Mouse (Mus musculus): ENCODE data around the gene Olfr1289. TPM values are rescaled to one million over a fixed set of nuclear protein-coding genes. Genes with fewer than 3 reads are reported as not detected.

Gene Olfr1289
- total RNA-seq (2021) = not detected
- long read RNA-seq, experiment 1 = 0 reads
- long read RNA-seq, experiment 2 = 0 reads

- DNase-seq = no peak
- no peak for TF ChIP-seq CTCF (IDR thresholded peaks at IDR 0.05)
- intact Hi-C loops (cut with DNase I) = no loop called here
- Histone ChIP-seq H3K27ac (no peak within 1 kb of the TSS), H3K4me3 (no peak within 1 kb of the TSS)
Observed at GRCm38 (mm10) chr2:111480519-111480918, at the start of gene Olfr1289. Olfr1289 (plus strand) TSS chr2:111480819.

GRCm38 (mm10) chr2:111448842-111449241, 31.8 kb upstream of the Olfr1289 start, which contains the start of gene Olfr1287:
Olfr1287 (plus strand) TSS chr2:111449142.
- H3K27ac ChIP-seq = no peak within 1 kb of the TSS
- no peak for TF ChIP-seq CTCF (IDR thresholded peaks at IDR 0.05)
- no peak for DNase-seq
- no peak within 1 kb of the TSS for H3K4me3 ChIP-seq
- intact Hi-C loops (cut with DNase I) = no loop called here

GRCm38 (mm10) chr2:111473801-111474200, 6.8 kb upstream of the Olfr1289 start, which contains the start of gene Olfr1288:
Olfr1288 (plus strand) TSS chr2:111474101.
- Histone ChIP-seq H3K4me3 (no peak within 1 kb of the TSS), H3K27ac (no peak within 1 kb of the TSS)
- no peak for DNase-seq
- TF ChIP-seq CTCF (IDR thresholded peaks at IDR 0.05) = no peak
- intact Hi-C loops (cut with DNase I) = no loop called here

- no peak within 1 kb of the TSS for H3K4me3 ChIP-seq
- H3K27ac ChIP-seq = no peak within 1 kb of the TSS
- no peak for TF ChIP-seq CTCF (IDR thresholded peaks at IDR 0.05)
- intact Hi-C loops (cut with DNase I) = no loop called here
- DNase-seq = no peak
Observed at GRCm38 (mm10) chr2:111493729-111494128, 13.1 kb downstream of the Olfr1289 start, which contains the start of gene Olfr1290. Olfr1290 (minus strand) TSS chr2:111493829.

GRCm38 (mm10) chr2:111496880-111497279, 16.3 kb downstream of the Olfr1289 start, which contains the start of gene Olfr1291-ps1:
Olfr1291-ps1 (plus strand) TSS chr2:111497180.
- intact Hi-C loops (cut with DNase I) = no loop called here
- no peak within 1 kb of the TSS for H3K4me3 ChIP-seq
- TF ChIP-seq CTCF (IDR thresholded peaks at IDR 0.05) = no peak
- H3K27ac ChIP-seq = no peak within 1 kb of the TSS
- DNase-seq = no peak

GRCm38 (mm10) chr2:111517451-111517850, 36.8 kb downstream of the Olfr1289 start:
- DNase-seq = no peak
- no peak for TF ChIP-seq CTCF (IDR thresholded peaks at IDR 0.05)
- intact Hi-C loops (cut with DNase I) = no loop called here
- H3K4me3 ChIP-seq = no peak overlapping the region
- H3K27ac ChIP-seq = no peak overlapping the region

GRCm38 (mm10) chr2:111524903-111525302, 44.3 kb downstream of the Olfr1289 start, which contains the start of gene Olfr1293-ps:
Olfr1293-ps (plus strand) TSS chr2:111525203.
- DNase-seq = no peak
- TF ChIP-seq CTCF (IDR thresholded peaks at IDR 0.05) = no peak
- Histone ChIP-seq H3K4me3 (no peak within 1 kb of the TSS), H3K27ac (no peak within 1 kb of the TSS)
- intact Hi-C loops (cut with DNase I) = no loop called here

Other genes with a start within 250 kb of the Olfr1289 start
- not detected for gene Olfr1275, start 245.5 kb upstream of the Olfr1289 start, total RNA-seq (2021)
- gene Olfr1276, start 226.3 kb upstream of the Olfr1289 start, total RNA-seq (2021) = not detected
- gene Olfr1277, start 206.7 kb upstream of the Olfr1289 start, total RNA-seq (2021) = not detected
- not detected for gene Olfr1278, start 190.7 kb upstream of the Olfr1289 start, total RNA-seq (2021)
- gene Olfr1279, start 180.2 kb upstream of the Olfr1289 start, total RNA-seq (2021) = not detected
- not detected for gene Olfr1280, start 166.8 kb upstream of the Olfr1289 start, total RNA-seq (2021)
- not detected for gene Olfr1281, start 154.3 kb upstream of the Olfr1289 start, total RNA-seq (2021)
- not detected for gene Olfr1282, start 144.7 kb upstream of the Olfr1289 start, total RNA-seq (2021)
- gene Olfr1283, start 114.0 kb upstream of the Olfr1289 start, total RNA-seq (2021) = not detected
- gene Olfr1284, start 105.3 kb upstream of the Olfr1289 start, total RNA-seq (2021) = not detected
- not detected for gene Olfr1286, start 57.7 kb upstream of the Olfr1289 start, total RNA-seq (2021)
- not detected for gene Olfr1287, start 31.7 kb upstream of the Olfr1289 start, total RNA-seq (2021)
- not detected for gene Olfr1288, start 6.7 kb upstream of the Olfr1289 start, total RNA-seq (2021)
- gene Olfr1290, start 13.0 kb downstream of the Olfr1289 start, total RNA-seq (2021) = not detected
- not detected for gene Olfr1291-ps1, start 16.4 kb downstream of the Olfr1289 start, total RNA-seq (2021)
- gene Olfr1293-ps, start 44.4 kb downstream of the Olfr1289 start, total RNA-seq (2021) = not detected
- not detected for gene Olfr1294, start 59.5 kb downstream of the Olfr1289 start, total RNA-seq (2021)
- gene Olfr1295, start 88.9 kb downstream of the Olfr1289 start, total RNA-seq (2021) = not detected
- not detected for gene Olfr1297, start 145.7 kb downstream of the Olfr1289 start, total RNA-seq (2021)
- not detected for gene Olfr1298, start 168.4 kb downstream of the Olfr1289 start, total RNA-seq (2021)
- not detected for gene Olfr1299, start 180.6 kb downstream of the Olfr1289 start, total RNA-seq (2021)